ENCODE assay signal across 24 mouse cellular contexts in genomic region chr9:114412406-114412805, GRCm38 (mm10). TPM values are rescaled to one million over a fixed set of nuclear protein-coding genes. Genes with fewer than 3 reads are reported as not detected.
DNase-seq lines count a peak whose midpoint lies in the region; ATAC-seq lines count a peak whose summit lies in the region.
"Had no signal": no experiment of that assay in that cellular context is flagged by ENCODE, and none has a peak within 500 bp of the region (broad histone marks: within the 10 kb centered on the region; RNA-seq: fewer than 3 reads in every experiment).

No protein-coding gene starts in this region.

- H3K36me3 ChIP-seq in heart, embryonic 11.5 days (ENCODE audit: control insufficient read depth, insufficient read depth, low read length): peaks cover 11% of the 10 kb centered on the region
- H3K36me3 ChIP-seq in intestine, embryonic 16.5 days (ENCODE audit: control insufficient read depth, insufficient read depth, low read length): peaks cover 45% of the 10 kb centered on the region
- peaks cover 20% of the 10 kb centered on the region; the same call in 1 of the 2 replicates for H3K36me3 ChIP-seq in intestine, embryonic 15.5 days
- H3K36me3 ChIP-seq in liver, embryonic 11.5 days (ENCODE audit: control insufficient read depth, insufficient read depth, low read length): peaks cover 23% of the 10 kb centered on the region

- no peaks in the 10 kb centered on the region; the same call in 1 of the 2 replicates for H3K4me1 ChIP-seq in heart, embryonic 11.5 days (ENCODE audit: control insufficient read depth, insufficient read depth, low read length)
- peaks cover 11% of the 10 kb centered on the region for H3K4me1 ChIP-seq in intestine, embryonic 16.5 days (ENCODE audit: control insufficient read depth, insufficient read depth, low read length)
- H3K4me1 ChIP-seq in intestine, embryonic 15.5 days (replicated peaks): no peaks in the 10 kb centered on the region
- no peaks in the 10 kb centered on the region for H3K4me1 ChIP-seq in liver, embryonic 11.5 days (replicated peaks; ENCODE audit: control insufficient read depth, insufficient read depth, low read length)
- H3K4me1 ChIP-seq: forebrain, embryonic 10.5 days; forebrain, embryonic 13.5 days; hindbrain, embryonic 12.5 days; hindbrain, embryonic 15.5 days had no signal

- no peak overlapping the region for H3K4me3 ChIP-seq in heart, embryonic 11.5 days (ENCODE audit: low read depth, low read length)
- no peak overlapping the region for H3K4me3 ChIP-seq in intestine, embryonic 16.5 days (ENCODE audit: low read length)
- no peak overlapping the region for H3K4me3 ChIP-seq in intestine, embryonic 15.5 days (replicated peaks)
- no peak overlapping the region for H3K4me3 ChIP-seq in liver, embryonic 11.5 days (ENCODE audit: low read depth, low read length)
- H3K4me3 ChIP-seq: forebrain, embryonic 10.5 days; forebrain, embryonic 13.5 days; heart, embryonic 12.5 days; hindbrain, embryonic 12.5 days; hindbrain, embryonic 15.5 days had no signal

- H3K9me3 ChIP-seq in heart, embryonic 11.5 days (replicated peaks; ENCODE audit: control insufficient read depth, low read length): no peaks in the 10 kb centered on the region
- H3K9me3 ChIP-seq in intestine, embryonic 16.5 days (ENCODE audit: control insufficient read depth, low read length): no peaks in the 10 kb centered on the region
- no peaks in the 10 kb centered on the region for H3K9me3 ChIP-seq in intestine, embryonic 15.5 days
- H3K9me3 ChIP-seq in liver, embryonic 11.5 days (ENCODE audit: control insufficient read depth, low read length): no peaks in the 10 kb centered on the region
- H3K9me3 ChIP-seq: hindbrain, embryonic 12.5 days; hindbrain, embryonic 15.5 days had no signal

- no peak overlapping the region for H3K27ac ChIP-seq in heart, embryonic 11.5 days (ENCODE audit: low read depth, low read length)
- H3K27ac ChIP-seq in intestine, embryonic 16.5 days (ENCODE audit: low read length): 0 out of 2 replicates have a peak overlapping the region, but pooled peaks have one; percentile 14
- H3K27ac ChIP-seq in intestine, embryonic 15.5 days: no peak overlapping the region
- H3K27ac ChIP-seq in liver, embryonic 11.5 days (ENCODE audit: low read depth, low read length): no peak overlapping the region
- H3K27ac ChIP-seq: forebrain, embryonic 10.5 days; forebrain, embryonic 13.5 days; hindbrain, embryonic 12.5 days; hindbrain, embryonic 15.5 days had no signal

- no peak for DNase-seq in heart, adult 11 months
- DNase-seq in natural killer cell, adult 2 months (ENCODE audit: low spot score in 2 of 2): peak; percentile 42 to 61
- DNase-seq in liver, embryonic 11.5 days (ENCODE audit: low spot score): no peak
- DNase-seq in adipocyte (ENCODE audit: low spot score): no peak
- DNase-seq: adrenal gland, adult 8-10 months; adrenal gland, postnatal 25 days; B cell, adult 2 months; cerebellum, adult 18-20 months; cerebellum, adult 9-10 months; cerebellum, postnatal 14 days; gastrocnemius, postnatal 10 days; gastrocnemius, postnatal 36 days; heart, adult 18-20 months had no signal

- H3K27me3 ChIP-seq in heart, embryonic 11.5 days (ENCODE audit: control insufficient read depth, insufficient read depth, low read length): no peaks in the 10 kb centered on the region
- no peaks in the 10 kb centered on the region for H3K27me3 ChIP-seq in intestine, embryonic 16.5 days (replicated peaks; ENCODE audit: control insufficient read depth, insufficient read depth, low read length)
- H3K27me3 ChIP-seq in intestine, embryonic 15.5 days (replicated peaks): no peaks in the 10 kb centered on the region
- no peaks in the 10 kb centered on the region for H3K27me3 ChIP-seq in liver, embryonic 11.5 days (replicated peaks; ENCODE audit: control insufficient read depth, insufficient read depth, low read length)
- H3K27me3 ChIP-seq: CH12.LX; forebrain, embryonic 13.5 days; heart, embryonic 12.5 days; hindbrain, embryonic 12.5 days; hindbrain, embryonic 15.5 days had no signal

- no peak overlapping the region for H3K9ac ChIP-seq in heart, embryonic 11.5 days (ENCODE audit: low read depth, low read length)
- H3K9ac ChIP-seq in intestine, embryonic 16.5 days (ENCODE audit: low read depth, low read length): no peak overlapping the region
- no peak overlapping the region for H3K9ac ChIP-seq in intestine, embryonic 15.5 days
- no peak overlapping the region for H3K9ac ChIP-seq in liver, embryonic 11.5 days (ENCODE audit: low read depth, low read length)
- H3K9ac ChIP-seq: forebrain, embryonic 13.5 days; heart, embryonic 12.5 days; hindbrain, embryonic 12.5 days; hindbrain, embryonic 15.5 days had no signal

- 0 out of 2 replicates have a peak overlapping the region, but pooled peaks have one; percentile 2 for H3K4me2 ChIP-seq in heart, embryonic 11.5 days
- no peak overlapping the region for H3K4me2 ChIP-seq in intestine, embryonic 16.5 days (ENCODE audit: low read depth, low read length)
- H3K4me2 ChIP-seq in intestine, embryonic 15.5 days (replicated peaks): no peak overlapping the region
- no peak overlapping the region for H3K4me2 ChIP-seq in liver, embryonic 11.5 days
- H3K4me2 ChIP-seq: forebrain, embryonic 13.5 days; heart, embryonic 12.5 days; hindbrain, embryonic 12.5 days; hindbrain, embryonic 15.5 days had no signal

- no peak for ATAC-seq in heart, embryonic 11.5 days (replicated peaks; ENCODE audit: insufficient number of reproducible peaks, low FRiP score, low TSS enrichment)
- no peak for ATAC-seq in intestine, embryonic 16.5 days
- ATAC-seq in intestine, embryonic 15.5 days: no peak
- peak; percentile 47 for ATAC-seq in granulocyte monocyte progenitor cell, adult 5-6 weeks (replicated peaks; ENCODE audit: poor library complexity, severe bottlenecking)
- ATAC-seq in liver, embryonic 11.5 days (replicated peaks; ENCODE audit: low FRiP score): no peak
- ATAC-seq: forebrain, embryonic 13.5 days; forebrain, embryonic 16.5 days had no signal

- WGBS in heart, embryonic 11.5 days (ENCODE audit: insufficient replicate concordance): 69% methylated on average over 9 of the region's 9 CpGs
- 84% methylated on average over 9 of the region's 9 CpGs for WGBS in intestine, embryonic 16.5 days
- 85% methylated on average over 9 of the region's 9 CpGs for WGBS in intestine, embryonic 15.5 days
- WGBS in liver, embryonic 11.5 days: 91% methylated on average over 9 of the region's 9 CpGs

RNA-seq across cellular contexts. Expression of gene Tmppe, which starts 11.5 kb away (rescaled TPM):
- polyA plus RNA-seq in heart, embryonic 11.5 days (2014; fragmentation: Nextera tagmentation; extraction: Ambion mirVana): 4.3 and 6.3 TPM in 2 replicates
- 31.2 and 40.7 TPM in 2 replicates for polyA plus RNA-seq in intestine, embryonic 16.5 days (2015; fragmentation: Nextera tagmentation; extraction: Ambion mirVana)
- polyA plus RNA-seq in intestine, embryonic 15.5 days (2015; fragmentation: Nextera tagmentation; extraction: Ambion mirVana): 18.3 and 22.1 TPM in 2 replicates
- 5.7 and 6.7 TPM in 2 replicates for total RNA-seq in granulocyte monocyte progenitor cell, adult 5-6 weeks (2014; fragmentation: Nextera tagmentation)
- 5.9 and 6.8 TPM in 2 replicates for total RNA-seq in granulocyte monocyte progenitor cell, adult 5-6 weeks (2017)
- 5.3 and 5.7 TPM in 2 replicates for polyA plus RNA-seq in liver, embryonic 11.5 days (2014; fragmentation: Nextera tagmentation; extraction: Ambion mirVana)

RNA-seq across cellular contexts. Expression of gene Glb1, which starts 11.5 kb away (rescaled TPM):
- 39.6 and 46.2 TPM in 2 replicates for polyA plus RNA-seq in heart, embryonic 11.5 days (2014; fragmentation: Nextera tagmentation; extraction: Ambion mirVana)
- 295 and 399 TPM in 2 replicates for polyA plus RNA-seq in intestine, embryonic 16.5 days (2015; fragmentation: Nextera tagmentation; extraction: Ambion mirVana)
- polyA plus RNA-seq in intestine, embryonic 15.5 days (2015; fragmentation: Nextera tagmentation; extraction: Ambion mirVana): 157 and 179 TPM in 2 replicates
- total RNA-seq in granulocyte monocyte progenitor cell, adult 5-6 weeks (2014; fragmentation: Nextera tagmentation): 38.7 and 46.7 TPM in 2 replicates
- 40.8 and 42.9 TPM in 2 replicates for total RNA-seq in granulocyte monocyte progenitor cell, adult 5-6 weeks (2017)
- 26.4 and 28.8 TPM in 2 replicates for polyA plus RNA-seq in liver, embryonic 11.5 days (2014; fragmentation: Nextera tagmentation; extraction: Ambion mirVana)

RNA-seq across cellular contexts. Expression of gene Crtap, which starts 21.9 kb away (rescaled TPM):
- 129 and 138 TPM in 2 replicates for polyA plus RNA-seq in heart, embryonic 11.5 days (2014; fragmentation: Nextera tagmentation; extraction: Ambion mirVana)
- 98.2 and 104 TPM in 2 replicates for polyA plus RNA-seq in intestine, embryonic 16.5 days (2015; fragmentation: Nextera tagmentation; extraction: Ambion mirVana)
- 107 and 110 TPM in 2 replicates for polyA plus RNA-seq in intestine, embryonic 15.5 days (2015; fragmentation: Nextera tagmentation; extraction: Ambion mirVana)
- total RNA-seq in granulocyte monocyte progenitor cell, adult 5-6 weeks (2014; fragmentation: Nextera tagmentation): 47.3 and 55.2 TPM in 2 replicates
- 21.0 and 21.4 TPM in 2 replicates for total RNA-seq in granulocyte monocyte progenitor cell, adult 5-6 weeks (2017)
- polyA plus RNA-seq in liver, embryonic 11.5 days (2014; fragmentation: Nextera tagmentation; extraction: Ambion mirVana): 45.7 and 46.8 TPM in 2 replicates

Comparison
In these comparisons a context has a peak if more than half of its experiments do, and no peak if none do; other contexts are left out.
1. DNase-seq: peak in natural killer cell, adult 2 months (2 of 2); none in heart, adult 11 months (single experiment), liver, embryonic 11.5 days (single experiment) and adipocyte (single experiment).